In genomic region chr11:88294394-88294710, GRCm38 (mm10) we compare ENCODE assay signal across 10 mouse cellular contexts. TPM values are rescaled to one million over a fixed set of nuclear protein-coding genes. Genes with fewer than 3 reads are reported as not detected.
DNase-seq lines count a peak whose midpoint lies in the region; ATAC-seq and TF ChIP-seq lines count a peak whose summit lies in the region.
"Had no signal": no experiment of that assay in that cellular context is flagged by ENCODE, and none has a peak within 500 bp of the region (broad histone marks: within the 10 kb centered on the region; RNA-seq: fewer than 3 reads in every experiment).

No protein-coding gene starts in this region.

- 28% methylated on average over 17 of the region's 17 CpGs for WGBS in heart, embryonic 14.5 days
- 31% methylated on average over 17 of the region's 17 CpGs for WGBS in forebrain, embryonic 14.5 days
- WGBS in liver, embryonic 14.5 days (ENCODE audit: insufficient replicate concordance), result 16% methylated on average over 17 of the region's 17 CpGs

- TF ChIP-seq EP300 in liver, embryonic 14.5 days (IDR thresholded peaks at IDR 0.05; ENCODE audit: low read depth), result no peak

- ATAC-seq in heart, embryonic 14.5 days (ENCODE audit: insufficient number of reproducible peaks, insufficient read depth, low FRiP score, low read depth), result no peak
- ATAC-seq in forebrain, embryonic 14.5 days, result no peak
- ATAC-seq in liver, embryonic 14.5 days (ENCODE audit: insufficient read depth), result no peak

- no peaks in the 10 kb centered on the region for H3K36me3 ChIP-seq in heart, embryonic 14.5 days (ENCODE audit: control insufficient read depth, insufficient read depth, low read length)
- no peaks in the 10 kb centered on the region for H3K36me3 ChIP-seq in E14TG2a.4 (ENCODE audit: insufficient read depth, low read length)
- H3K36me3 ChIP-seq in forebrain, embryonic 14.5 days (ENCODE audit: control insufficient read depth, insufficient read depth, low read length), result no peaks in the 10 kb centered on the region
- H3K36me3 ChIP-seq in liver, embryonic 14.5 days (replicated peaks; ENCODE audit: control insufficient read depth, insufficient read depth, low read depth), result no peaks in the 10 kb centered on the region

- H3K9me3 ChIP-seq in heart, embryonic 14.5 days (ENCODE audit: control insufficient read depth, low read length), result no peaks in the 10 kb centered on the region
- H3K9me3 ChIP-seq in E14TG2a.4 (ENCODE audit: low read length), result no peaks in the 10 kb centered on the region
- H3K9me3 ChIP-seq in forebrain, embryonic 14.5 days (replicated peaks; ENCODE audit: control insufficient read depth, low read length), result no peaks in the 10 kb centered on the region
- H3K9me3 ChIP-seq in liver, embryonic 14.5 days (ENCODE audit: control insufficient read depth, low read length), result no peaks in the 10 kb centered on the region

- no peak for TF ChIP-seq CTCF in E14TG2a.4 (conservative IDR thresholded peaks at IDR 0.05; ENCODE audit: low read length)
- TF ChIP-seq CTCF in liver, embryonic 14.5 days (IDR thresholded peaks at IDR 0.05; ENCODE audit: low read depth), result no peak

- no peaks in the 10 kb centered on the region for H3K27me3 ChIP-seq in heart, embryonic 14.5 days (ENCODE audit: control insufficient read depth, insufficient read depth, low read length)
- peaks cover 49% of the 10 kb centered on the region for H3K27me3 ChIP-seq in E14TG2a.4 (ENCODE audit: insufficient read depth, low read length)
- no peaks in the 10 kb centered on the region for H3K27me3 ChIP-seq in forebrain, embryonic 14.5 days (replicated peaks; ENCODE audit: control insufficient read depth, insufficient read depth, low read length)
- H3K27me3 ChIP-seq in liver, embryonic 14.5 days (ENCODE audit: control insufficient read depth, insufficient read depth, low read length), result peaks cover 14% of the 10 kb centered on the region

- no peak overlapping the region for H3K27ac ChIP-seq in heart, embryonic 14.5 days (replicated peaks in 1 of 2; ENCODE audit: control insufficient read depth in 1 of 2, insufficient read depth in 1 of 2, low read depth in 2 of 2, low read length in 2 of 2)
- H3K27ac ChIP-seq in forebrain, embryonic 14.5 days (ENCODE audit: low read depth, low read length), result no peak overlapping the region
- no peak overlapping the region for H3K27ac ChIP-seq in liver, embryonic 14.5 days

- peak overlapping the region; percentile 53 for H3K4me2 ChIP-seq in heart, embryonic 14.5 days (ENCODE audit: low read length)
- H3K4me2 ChIP-seq in forebrain, embryonic 14.5 days (ENCODE audit: low read length), result peak overlapping the region; percentile 34
- peak overlapping the region; percentile 31 for H3K4me2 ChIP-seq in liver, embryonic 14.5 days (ENCODE audit: low read depth)

- peaks cover 8 to 27% of the 10 kb centered on the region in 2 experiments for H3K4me1 ChIP-seq in heart, embryonic 14.5 days (ENCODE audit: control insufficient read depth in 2 of 2, insufficient read depth in 2 of 2, low read length in 2 of 2)
- peaks cover 18% of the 10 kb centered on the region for H3K4me1 ChIP-seq in E14TG2a.4 (replicated peaks; ENCODE audit: low read depth, low read length)
- 0 out of 2 replicates have a peak, but pooled peaks cover 3% of the 10 kb centered on the region for H3K4me1 ChIP-seq in forebrain, embryonic 14.5 days (ENCODE audit: control insufficient read depth, insufficient read depth, low read length)
- H3K4me1 ChIP-seq in liver, embryonic 14.5 days (replicated peaks; ENCODE audit: control insufficient read depth in 2 of 2, insufficient read depth in 2 of 2, low read length in 1 of 2), result no peaks in the 10 kb centered on the region; a peak in 2 of 4 replicates

- no peak for DNase-seq in heart, adult 8-10 months (ENCODE audit: low spot score)
- DNase-seq in forebrain, embryonic 14.5 days (ENCODE audit: low spot score), result no peak
- DNase-seq in liver, embryonic 14.5 days (ENCODE audit: low read depth in 3 of 3, low spot score in 3 of 3), result no peak
- DNase-seq in embryo, embryonic 10 days (ENCODE audit: low spot score), result no peak
- DNase-seq in layer of hippocampus, adult 8-10 months (ENCODE audit: low spot score in 2 of 2), result no peak
- no peak for DNase-seq in yolk sac, embryonic 10.5 days (ENCODE audit: low spot score)

- H3K9ac ChIP-seq in heart, embryonic 14.5 days (ENCODE audit: low read length), result no peak overlapping the region; the same call in 1 of the 2 replicates
- H3K9ac ChIP-seq in forebrain, embryonic 14.5 days (ENCODE audit: low read length), result 0 out of 2 replicates have a peak overlapping the region, but pooled peaks have one; percentile 5
- H3K9ac ChIP-seq in liver, embryonic 14.5 days (replicated peaks), result no peak overlapping the region

- H3K4me3 ChIP-seq in heart, embryonic 14.5 days (ENCODE audit: control insufficient read depth in 1 of 2, insufficient read depth in 1 of 2, low read depth in 1 of 2, low read length in 2 of 2), result peak overlapping the region in 1 of 2 experiments; percentile 0; a peak in 1 of 4 replicates
- H3K4me3 ChIP-seq in E14TG2a.4 (replicated peaks; ENCODE audit: low read length), result peak overlapping the region; percentile 76
- no peak overlapping the region; the same call in 1 of the 2 replicates for H3K4me3 ChIP-seq in forebrain, embryonic 14.5 days (ENCODE audit: low read depth, low read length)
- no peak overlapping the region for H3K4me3 ChIP-seq in liver, embryonic 14.5 days (ENCODE audit: insufficient read depth in 1 of 2, low read depth in 2 of 2, low read length in 2 of 2)
- H3K4me3 ChIP-seq: erythroblast, embryonic 14.5 days had no signal

RNA-seq across cellular contexts. Expression of gene Ccdc182, which starts 0.5 kb away (rescaled TPM):
- not detected in 2 replicates for polyA plus RNA-seq in heart, embryonic 14.5 days (2014; fragmentation: Nextera tagmentation; extraction: Ambion mirVana)
- total RNA-seq in heart, adult 8-10 months (2022), result not detected
- polyA plus RNA-seq in forebrain, embryonic 14.5 days (2014; fragmentation: Nextera tagmentation; extraction: Ambion mirVana), result 0.24 TPM in 1 of 2 replicates, not detected in the other
- 0.03 TPM in 1 of 2 replicates, not detected in the other for polyA plus RNA-seq in liver, embryonic 14.5 days (2012; rRNA removed)
- polyA plus RNA-seq in liver, embryonic 14.5 days (2014; fragmentation: Nextera tagmentation; extraction: Ambion mirVana), result not detected in 2 replicates
- not detected for total RNA-seq in layer of hippocampus, adult 8-10 months (2022)
- total RNA-seq: left cerebral cortex, adult 8-10 months had no signal
- polyA plus RNA-seq: erythroblast, embryonic 14.5 days had no signal
